Comparison of ENCODE assay signal across 21 mouse cellular contexts in the genomic region with DNA sequence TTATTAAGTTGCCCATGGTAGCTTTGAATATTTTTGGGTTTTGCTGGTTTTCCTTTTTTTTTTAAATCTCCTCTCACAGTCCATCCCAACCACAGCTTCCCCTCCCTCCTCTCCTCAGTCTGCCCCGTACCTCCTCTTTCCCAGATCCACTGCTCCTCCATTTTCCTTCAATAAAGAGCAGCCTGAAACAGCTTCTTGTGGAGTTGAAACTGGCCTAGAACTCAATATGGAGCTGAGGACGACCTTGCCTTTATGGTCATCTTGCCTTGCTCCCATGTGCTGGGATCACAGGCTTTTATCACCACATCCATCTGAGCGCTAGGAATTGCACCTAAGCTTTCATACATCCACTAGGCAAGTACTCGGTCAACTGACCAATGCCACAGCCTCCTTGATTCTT. TPM values are rescaled to one million over a fixed set of nuclear protein-coding genes. Genes with fewer than 3 reads are reported as not detected.
"Had no signal": no experiment of that assay in that cellular context is flagged by ENCODE, and none has a peak within 500 bp of the region (broad histone marks: within the 10 kb centered on the region; RNA-seq: fewer than 3 reads in every experiment).

No protein-coding gene starts in this region.

- ATAC-seq: liver, postnatal 0 days; lung, postnatal 0 days; midbrain, embryonic 13.5 days; midbrain, embryonic 15.5 days had no signal

- H3K27me3 ChIP-seq: liver, embryonic 15.5 days; lung, embryonic 15.5 days; megakaryocyte, embryonic 14.5 days; midbrain, embryonic 13.5 days; midbrain, embryonic 15.5 days; neural tube, embryonic 13.5 days; neural tube, embryonic 15.5 days had no signal

- H3K4me3 ChIP-seq: liver, embryonic 15.5 days; lung, embryonic 15.5 days; midbrain, embryonic 13.5 days; midbrain, embryonic 15.5 days; neural tube, embryonic 13.5 days; neural tube, embryonic 15.5 days had no signal

- H3K4me1 ChIP-seq: midbrain, embryonic 15.5 days; neural tube, embryonic 13.5 days had no signal

- H3K4me2 ChIP-seq: lung, embryonic 15.5 days; midbrain, embryonic 13.5 days; midbrain, embryonic 15.5 days; neural tube, embryonic 13.5 days; neural tube, embryonic 15.5 days had no signal

- DNase-seq: liver, postnatal 0 days; lung, adult 2 months; lung, postnatal 4 days; retina, postnatal 1 day; right cerebral cortex, adult 18-20 months; right cerebral cortex, postnatal 25 days; right cerebral cortex, postnatal 4 days; spleen, adult 18-20 months; thymus, adult 18-20 months; thymus, postnatal 14 days; thymus, postnatal 36 days had no signal

- H3K9me3 ChIP-seq: liver, embryonic 15.5 days; lung, embryonic 15.5 days; megakaryocyte, embryonic 14.5 days; midbrain, embryonic 13.5 days; midbrain, embryonic 15.5 days; neural tube, embryonic 13.5 days; neural tube, embryonic 15.5 days had no signal

- H3K27ac ChIP-seq: liver, embryonic 15.5 days; lung, embryonic 15.5 days; midbrain, embryonic 13.5 days; midbrain, embryonic 15.5 days; neural tube, embryonic 13.5 days; neural tube, embryonic 15.5 days had no signal

- H3K9ac ChIP-seq: liver, embryonic 15.5 days; liver, postnatal 0 days; lung, embryonic 15.5 days; midbrain, embryonic 13.5 days; midbrain, embryonic 15.5 days; neural tube, embryonic 13.5 days; neural tube, embryonic 15.5 days had no signal

- H3K36me3 ChIP-seq: liver, embryonic 15.5 days; lung, embryonic 15.5 days; midbrain, embryonic 15.5 days had no signal

RNA-seq across cellular contexts. Expression of a gene that starts 1.1 kb away (rescaled TPM):
- total RNA-seq: midbrain, postnatal 0 days had no signal

RNA-seq across cellular contexts. Expression of a gene that starts 7.9 kb away (rescaled TPM):
- polyA plus RNA-seq: midbrain, embryonic 13.5 days; midbrain, embryonic 15.5 days had no signal

RNA-seq across cellular contexts. Expression of a gene that starts 27.6 kb away (rescaled TPM):
- polyA plus RNA-seq: liver, embryonic 15.5 days; lung, postnatal 0 days; small intestine, adult 2 months had no signal
